ENCODE assay signal across 31 mouse cellular contexts in genomic region chr17:32426610-32427009, GRCm38 (mm10). TPM values are rescaled to one million over a fixed set of nuclear protein-coding genes. Genes with fewer than 3 reads are reported as not detected.
DNase-seq lines count a peak whose midpoint lies in the region; ATAC-seq and TF ChIP-seq lines count a peak whose summit lies in the region.
"Had no signal": no experiment of that assay in that cellular context is flagged by ENCODE, and none has a peak within 500 bp of the region (broad histone marks: within the 10 kb centered on the region; RNA-seq: fewer than 3 reads in every experiment).

No protein-coding gene starts in this region.

- no peak overlapping the region for H3K4me2 ChIP-seq in liver, embryonic 12.5 days
- H3K4me2 ChIP-seq in liver, embryonic 14.5 days (ENCODE audit: low read depth), result no peak overlapping the region
- no peak overlapping the region for H3K4me2 ChIP-seq in liver, embryonic 16.5 days (ENCODE audit: low read depth, low read length)
- H3K4me2 ChIP-seq: embryonic facial prominence, embryonic 13.5 days; embryonic facial prominence, embryonic 15.5 days; forebrain, embryonic 12.5 days had no signal

- 0 out of 2 replicates have a peak, but pooled peaks cover 5% of the 10 kb centered on the region for H3K27me3 ChIP-seq in liver, embryonic 12.5 days (replicated peaks)
- no peaks in the 10 kb centered on the region for H3K27me3 ChIP-seq in liver, embryonic 14.5 days (ENCODE audit: control insufficient read depth, insufficient read depth, low read length)
- no peaks in the 10 kb centered on the region for H3K27me3 ChIP-seq in liver, embryonic 16.5 days (ENCODE audit: control insufficient read depth, insufficient read depth, low read depth, low read length)
- H3K27me3 ChIP-seq: CH12.LX; embryonic facial prominence, embryonic 15.5 days had no signal

- no peaks in the 10 kb centered on the region for H3K9me3 ChIP-seq in liver, embryonic 12.5 days (replicated peaks)
- H3K9me3 ChIP-seq in liver, embryonic 14.5 days (ENCODE audit: control insufficient read depth, low read length), result no peaks in the 10 kb centered on the region
- H3K9me3 ChIP-seq in liver, embryonic 16.5 days (replicated peaks; ENCODE audit: control insufficient read depth, low read length), result no peaks in the 10 kb centered on the region
- H3K9me3 ChIP-seq: embryonic facial prominence, embryonic 13.5 days; embryonic facial prominence, embryonic 15.5 days; forebrain, embryonic 10.5 days; forebrain, embryonic 12.5 days; G1E had no signal

- no peak overlapping the region for H3K9ac ChIP-seq in liver, embryonic 12.5 days
- H3K9ac ChIP-seq in liver, embryonic 14.5 days (replicated peaks), result no peak overlapping the region
- H3K9ac ChIP-seq in liver, embryonic 16.5 days (ENCODE audit: low read depth, low read length), result no peak overlapping the region
- H3K9ac ChIP-seq: embryonic facial prominence, embryonic 13.5 days; embryonic facial prominence, embryonic 15.5 days; forebrain, embryonic 12.5 days had no signal

- peak; percentile 58 for ATAC-seq in liver, embryonic 12.5 days
- peak; percentile 45; the same call in 1 of the 2 replicates for ATAC-seq in liver, embryonic 14.5 days (ENCODE audit: insufficient read depth)
- ATAC-seq in liver, embryonic 16.5 days (ENCODE audit: low read depth), result peak; percentile 78
- ATAC-seq: activated CD4-positive, CD25-positive, alpha-beta regulatory T cell, adult 4 months; CD4-positive, CD25-positive, alpha-beta regulatory T cell, adult 4 months; forebrain, embryonic 14.5 days; Patski had no signal

- TF ChIP-seq EP300 in liver, embryonic 14.5 days (IDR thresholded peaks at IDR 0.05; ENCODE audit: low read depth), result no peak

- H3K4me3 ChIP-seq in liver, embryonic 12.5 days, result no peak overlapping the region
- H3K4me3 ChIP-seq in liver, embryonic 14.5 days (ENCODE audit: insufficient read depth in 1 of 2, low read depth in 2 of 2, low read length in 2 of 2), result no peak overlapping the region
- no peak overlapping the region for H3K4me3 ChIP-seq in liver, embryonic 16.5 days (ENCODE audit: low read depth, low read length)
- H3K4me3 ChIP-seq: embryonic facial prominence, embryonic 13.5 days; embryonic facial prominence, embryonic 15.5 days; erythroblast, embryonic 14.5 days; forebrain, embryonic 10.5 days; forebrain, embryonic 12.5 days had no signal

- TF ChIP-seq CTCF in liver, embryonic 14.5 days (IDR thresholded peaks at IDR 0.05; ENCODE audit: low read depth), result no peak

- H3K27ac ChIP-seq in liver, embryonic 12.5 days, result no peak overlapping the region
- no peak overlapping the region for H3K27ac ChIP-seq in liver, embryonic 14.5 days
- no peak overlapping the region for H3K27ac ChIP-seq in liver, embryonic 16.5 days (ENCODE audit: low read length)
- H3K27ac ChIP-seq: embryonic facial prominence, embryonic 13.5 days; embryonic facial prominence, embryonic 15.5 days; forebrain, embryonic 10.5 days; forebrain, embryonic 12.5 days had no signal

- 0 out of 2 replicates have a peak, but pooled peaks cover 12% of the 10 kb centered on the region for H3K4me1 ChIP-seq in liver, embryonic 12.5 days
- H3K4me1 ChIP-seq in liver, embryonic 14.5 days (replicated peaks; ENCODE audit: control insufficient read depth in 2 of 2, insufficient read depth in 2 of 2, low read length in 1 of 2), result peaks cover 0 to 3% of the 10 kb centered on the region in 2 experiments; a peak in 2 of 4 replicates
- H3K4me1 ChIP-seq in liver, embryonic 16.5 days (ENCODE audit: control insufficient read depth, low read depth, low read length), result no peaks in the 10 kb centered on the region; the same call in 1 of the 2 replicates
- H3K4me1 ChIP-seq: embryonic facial prominence, embryonic 13.5 days; embryonic facial prominence, embryonic 15.5 days; forebrain, embryonic 10.5 days; forebrain, embryonic 12.5 days had no signal

- H3K36me3 ChIP-seq in liver, embryonic 12.5 days, result no peaks in the 10 kb centered on the region
- H3K36me3 ChIP-seq in liver, embryonic 14.5 days (replicated peaks; ENCODE audit: control insufficient read depth, insufficient read depth, low read depth), result no peaks in the 10 kb centered on the region
- H3K36me3 ChIP-seq in liver, embryonic 16.5 days (ENCODE audit: control insufficient read depth, insufficient read depth), result no peaks in the 10 kb centered on the region
- H3K36me3 ChIP-seq: embryonic facial prominence, embryonic 13.5 days; embryonic facial prominence, embryonic 15.5 days; forebrain, embryonic 10.5 days; forebrain, embryonic 12.5 days; G1E had no signal

- intact Hi-C loops in heart, postnatal 14 days (cut with DNase I), result no loop called here

- peak; percentile 53 for DNase-seq in heart, adult 11 months
- DNase-seq in heart, postnatal 14 days, result no peak
- no peak for DNase-seq in liver, embryonic 14.5 days (ENCODE audit: low read depth in 3 of 3, low spot score in 3 of 3)
- no peak for DNase-seq in adrenal gland, postnatal 25 days
- DNase-seq in left cerebral cortex, adult 9 months (ENCODE audit: low spot score in 2 of 2), result no peak
- no peak for DNase-seq in urinary bladder, postnatal 10 days (ENCODE audit: low spot score)
- DNase-seq: adrenal gland, adult 8-10 months; adrenal gland, postnatal 14 days; B cell, adult 2 months; cerebellum, adult 11 months; cerebellum, adult 18-20 months; cerebellum, adult 8-10 months; cerebellum, adult 9-11 months; cerebellum, postnatal 14 days; cerebellum, postnatal 36 days; embryo, embryonic 11 days had no signal

RNA-seq across cellular contexts. Expression of gene Pglyrp2, which starts 2.6 kb away (rescaled TPM):
- under 1 TPM; 0.24 to 0.93 TPM for total RNA-seq in heart, postnatal 14 days (2021)
- polyA plus RNA-seq in liver, embryonic 12.5 days (2016; fragmentation: Nextera tagmentation; extraction: Ambion mirVana), result 1.6 and 1.8 TPM in 2 replicates
- polyA plus RNA-seq in liver, embryonic 14.5 days (2012; rRNA removed), result 5.7 and 8.3 TPM in 2 replicates
- 3.6 and 4.0 TPM in 2 replicates for polyA plus RNA-seq in liver, embryonic 14.5 days (2014; fragmentation: Nextera tagmentation; extraction: Ambion mirVana)
- 11.0 and 12.9 TPM in 2 replicates for polyA plus RNA-seq in liver, embryonic 16.5 days (2015; fragmentation: Nextera tagmentation; extraction: Ambion mirVana)
- total RNA-seq in adrenal gland, postnatal 25 days (2021), result 0.12 and 0.57 TPM in 2 replicates
- polyA plus RNA-seq: embryonic facial prominence, embryonic 11.5 days; forebrain, embryonic 12.5 days; forebrain, embryonic 14.5 days; Patski had no signal

RNA-seq across cellular contexts. Expression of gene Rasal3, which starts 23.2 kb away (rescaled TPM):
- total RNA-seq in heart, postnatal 14 days (2021), result 1 to 10 TPM; 1.3 to 4.7 TPM
- polyA plus RNA-seq in liver, embryonic 12.5 days (2016; fragmentation: Nextera tagmentation; extraction: Ambion mirVana), result 7.2 and 8.1 TPM in 2 replicates
- polyA plus RNA-seq in liver, embryonic 14.5 days (2012; rRNA removed), result 2.0 and 2.1 TPM in 2 replicates
- polyA plus RNA-seq in liver, embryonic 14.5 days (2014; fragmentation: Nextera tagmentation; extraction: Ambion mirVana), result 2.2 and 2.3 TPM in 2 replicates
- polyA plus RNA-seq in liver, embryonic 16.5 days (2015; fragmentation: Nextera tagmentation; extraction: Ambion mirVana), result 2.6 and 2.9 TPM in 2 replicates
- 0.57 and 1.2 TPM in 2 replicates for total RNA-seq in adrenal gland, postnatal 25 days (2021)
- polyA plus RNA-seq: Patski had no signal

RNA-seq across cellular contexts. Expression of gene Cyp4f39, which starts 25.9 kb away (rescaled TPM):
- under 1 TPM; 0.22 to 0.48 TPM for total RNA-seq in heart, postnatal 14 days (2021)
- polyA plus RNA-seq in liver, embryonic 12.5 days (2016; fragmentation: Nextera tagmentation; extraction: Ambion mirVana), result 0.32 and 0.50 TPM in 2 replicates
- polyA plus RNA-seq in liver, embryonic 14.5 days (2012; rRNA removed), result 0.20 and 0.29 TPM in 2 replicates
- polyA plus RNA-seq in liver, embryonic 14.5 days (2014; fragmentation: Nextera tagmentation; extraction: Ambion mirVana), result 0.71 and 0.83 TPM in 2 replicates
- polyA plus RNA-seq in liver, embryonic 16.5 days (2015; fragmentation: Nextera tagmentation; extraction: Ambion mirVana), result 0.69 and 0.81 TPM in 2 replicates
- total RNA-seq in adrenal gland, postnatal 25 days (2021), result not detected in 2 replicates
- total RNA-seq: adrenal gland, adult 18-20 months; adrenal gland, adult 8-10 months; adrenal gland, postnatal 14 days had no signal
- polyA plus RNA-seq: G1E, Patski had no signal

RNA-seq across cellular contexts. Expression of gene Wiz, which starts 37.4 kb away (rescaled TPM):
- 10 to 100 TPM; 22.4 to 23.4 TPM for total RNA-seq in heart, postnatal 14 days (2021)
- polyA plus RNA-seq in liver, embryonic 12.5 days (2016; fragmentation: Nextera tagmentation; extraction: Ambion mirVana), result 13.3 and 14.8 TPM in 2 replicates
- 9.8 and 10.7 TPM in 2 replicates for polyA plus RNA-seq in liver, embryonic 14.5 days (2012; rRNA removed)
- 5.5 and 7.8 TPM in 2 replicates for polyA plus RNA-seq in liver, embryonic 14.5 days (2014; fragmentation: Nextera tagmentation; extraction: Ambion mirVana)
- 4.8 and 5.8 TPM in 2 replicates for polyA plus RNA-seq in liver, embryonic 16.5 days (2015; fragmentation: Nextera tagmentation; extraction: Ambion mirVana)
- total RNA-seq in adrenal gland, postnatal 25 days (2021), result 55.4 and 58.3 TPM in 2 replicates
